Mouse (Mus musculus) thymus, adult 2 months (tissue): ENCODE measurements around the gene Avpi1.

Experiments used
- CTCF ChIP-seq: fragments of 200-500 bp; IDR thresholded peaks from 2 replicates; pipeline ENCODE4 v1.5.1; 2012; ENCODE audit warnings: mild to moderate bottlenecking, control low read depth, low read length, moderate library complexity, borderline replicate concordance; ENCODE audit not compliant: control insufficient read depth, poor library complexity, insufficient read depth; ENCODE audit errors: extremely low read depth
- POLR2A ChIP-seq: fragments of 200-500 bp; IDR thresholded peaks from 2 replicates; pipeline ENCODE4 v1.6.1; 2012; ENCODE audit warnings: mild to moderate bottlenecking, low read length, control low read depth, moderate library complexity; ENCODE audit not compliant: control insufficient read depth, poor library complexity, insufficient read depth; ENCODE audit errors: extremely low read depth

DNA sequence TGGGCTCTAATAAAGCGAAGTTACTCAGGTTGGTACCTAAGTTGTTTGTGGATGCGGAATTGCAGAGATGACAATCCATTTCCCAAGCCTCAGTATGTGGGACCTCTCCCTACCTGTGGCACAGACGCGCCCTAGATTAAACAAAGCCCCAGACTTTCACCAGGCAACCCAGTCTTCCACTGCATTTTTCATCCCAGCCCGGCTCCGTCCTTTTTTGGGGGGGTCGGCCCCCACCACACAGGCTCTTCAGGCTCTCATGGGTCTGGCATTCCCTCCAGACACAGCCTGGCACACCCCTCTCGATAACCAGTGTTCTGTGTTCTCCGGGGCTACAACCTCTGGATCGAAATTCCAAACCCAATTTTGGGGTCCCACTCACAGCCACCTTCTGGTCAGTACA is 43.2 kb downstream of the Avpi1 start:
- no peak for TF ChIP-seq CTCF
- no peak for TF ChIP-seq POLR2A
